Comparison of ENCODE assay signal across 17 mouse cellular contexts in the genomic region with DNA sequence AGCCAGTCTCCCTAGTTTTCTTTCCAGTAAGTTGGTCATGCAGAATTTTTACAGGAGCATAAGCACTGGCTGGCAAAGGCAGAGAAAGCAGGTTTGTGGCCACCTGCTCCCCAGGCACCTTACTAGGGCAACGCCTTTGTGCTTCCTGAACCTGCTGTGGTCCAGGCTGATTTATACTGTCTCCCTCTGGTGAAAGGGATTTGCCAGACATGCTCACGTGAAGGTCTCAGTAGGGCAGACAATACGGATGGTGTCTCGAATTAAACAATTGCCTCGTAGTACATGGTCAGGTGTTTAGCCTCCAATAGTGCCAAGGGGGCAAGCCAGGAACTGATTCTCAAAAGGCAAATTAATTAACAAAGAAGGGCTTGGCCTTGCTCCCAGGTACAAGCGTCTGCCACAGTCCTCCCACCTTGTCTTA.
DNase-seq lines count a peak whose midpoint lies in the region; ATAC-seq lines count a peak whose summit lies in the region.
"Had no signal": no experiment of that assay in that cellular context is flagged by ENCODE, and none has a peak within 500 bp of the region (broad histone marks: within the 10 kb centered on the region; RNA-seq: fewer than 3 reads in every experiment).

No protein-coding gene starts in this region.

- ATAC-seq in cerebellum, adult (ENCODE audit: insufficient number of reproducible peaks, low FRiP score, low TSS enrichment) = peak; percentile 60; the same call in 1 of the 2 replicates
- ATAC-seq: CD4-positive, CD25-positive, alpha-beta regulatory T cell, adult 4 months; forebrain, embryonic 13.5 days; forebrain, postnatal 0 days; hindbrain, postnatal 0 days had no signal

- DNase-seq in cerebellum, postnatal 4 days (ENCODE audit: low spot score in 2 of 2) = no peak
- peak; percentile 33 for DNase-seq in cerebellum, adult 11 months
- peak; percentile 40 for DNase-seq in cerebellum, adult 8-10 months
- peak; percentile 62 to 71 for DNase-seq in cerebellum, postnatal 14 days
- DNase-seq in kidney, postnatal 10 days = no peak
- DNase-seq in lung, adult 18-20 months = no peak
- no peak for DNase-seq in kidney, postnatal 14 days
- DNase-seq: adrenal gland, postnatal 10 days; B cell, adult 2 months; forebrain, postnatal 0 days; gastrocnemius, postnatal 14 days; heart, postnatal 14 days; kidney, adult 18-20 months had no signal

Comparison
In these comparisons a context has a peak if more than half of its experiments do, and no peak if none do; other contexts are left out.
1. DNase-seq: peak in cerebellum, adult 11 months (single experiment), cerebellum, adult 8-10 months (single experiment) and cerebellum, postnatal 14 days (2 of 2); none in cerebellum, postnatal 4 days (0 of 2), kidney, postnatal 10 days (single experiment), lung, adult 18-20 months (0 of 2) and kidney, postnatal 14 days (single experiment).